8 mouse cellular contexts compared by ENCODE assay signal in genomic region chr9:59584871-59585308, GRCm38 (mm10). TPM values are rescaled to one million over a fixed set of nuclear protein-coding genes. Genes with fewer than 3 reads are reported as not detected.
A peak's percentile ranks its signal among the peaks of the same experiment; 100 is the strongest.
DNase-seq lines count a peak whose midpoint lies in the region; ATAC-seq lines count a peak whose summit lies in the region.

No protein-coding gene starts in this region.

- H3K36me3 ChIP-seq in intestine, embryonic 16.5 days (ENCODE audit: control insufficient read depth, insufficient read depth, low read length): no peaks in the 10 kb centered on the region
- no peaks in the 10 kb centered on the region for H3K36me3 ChIP-seq in limb, embryonic 11.5 days (ENCODE audit: control insufficient read depth, insufficient read depth, low read length)
- H3K36me3 ChIP-seq in midbrain, embryonic 13.5 days: no peaks in the 10 kb centered on the region

- 4% methylated on average over 13 of the region's 13 CpGs for WGBS in intestine, embryonic 16.5 days
- WGBS in limb, embryonic 11.5 days: 8% methylated on average over 13 of the region's 13 CpGs
- WGBS in midbrain, embryonic 13.5 days: 5% methylated on average over 13 of the region's 13 CpGs

- intact Hi-C loops in gastrocnemius, postnatal 36 days (cut with DNase I): loop anchor here (2.0 to 10.0 kb wide), 2 partner anchors 18 to 680 kb away; no protein-coding TSS in a partner anchor

- DNase-seq in adrenal gland, adult 8-10 months: peak; percentile 54
- peak; percentile 85 for DNase-seq in embryo, embryonic 11 days
- peak; percentile 29 to 40 for DNase-seq in gastrocnemius, postnatal 36 days
- DNase-seq in limb, embryonic 11.5 days (ENCODE audit: low spot score): peak; percentile 86
- peak; percentile 34 for DNase-seq in skeletal muscle tissue, adult 2 months (ENCODE audit: low read depth, low spot score)

- H3K9me3 ChIP-seq in intestine, embryonic 16.5 days (ENCODE audit: control insufficient read depth, low read length): no peaks in the 10 kb centered on the region
- H3K9me3 ChIP-seq in limb, embryonic 11.5 days (ENCODE audit: control insufficient read depth, low read length): no peaks in the 10 kb centered on the region
- no peaks in the 10 kb centered on the region for H3K9me3 ChIP-seq in midbrain, embryonic 13.5 days

- H3K4me1 ChIP-seq in intestine, embryonic 16.5 days (ENCODE audit: control insufficient read depth, insufficient read depth, low read length): 0 out of 2 replicates have a peak, but pooled peaks cover 4% of the 10 kb centered on the region
- H3K4me1 ChIP-seq in limb, embryonic 11.5 days (ENCODE audit: control insufficient read depth, insufficient read depth, low read length): no peaks in the 10 kb centered on the region
- peaks cover 49% of the 10 kb centered on the region for H3K4me1 ChIP-seq in midbrain, embryonic 13.5 days (replicated peaks)

- H3K9ac ChIP-seq in intestine, embryonic 16.5 days (ENCODE audit: low read depth, low read length): no peak overlapping the region
- H3K9ac ChIP-seq in limb, embryonic 11.5 days (ENCODE audit: low read length): peak overlapping the region; percentile 59
- H3K9ac ChIP-seq in midbrain, embryonic 13.5 days (replicated peaks): no peak overlapping the region

- no peak overlapping the region for H3K27ac ChIP-seq in intestine, embryonic 16.5 days (ENCODE audit: low read length)
- no peak overlapping the region for H3K27ac ChIP-seq in limb, embryonic 11.5 days (replicated peaks; ENCODE audit: low read depth, low read length)
- H3K27ac ChIP-seq in midbrain, embryonic 13.5 days: no peak overlapping the region

- peak; percentile 73 for ATAC-seq in intestine, embryonic 16.5 days
- ATAC-seq in limb, embryonic 11.5 days (ENCODE audit: insufficient number of reproducible peaks, low FRiP score, low TSS enrichment, low read depth): no peak
- peak; percentile 43 for ATAC-seq in midbrain, embryonic 13.5 days
- ATAC-seq in erythroid progenitor cell, adult 5-6 weeks (replicated peaks; ENCODE audit: low FRiP score, poor library complexity, severe bottlenecking): no peak

- H3K4me3 ChIP-seq in intestine, embryonic 16.5 days (ENCODE audit: low read length): peak overlapping the region; percentile 38
- peak overlapping the region; percentile 24 for H3K4me3 ChIP-seq in limb, embryonic 11.5 days (ENCODE audit: low read depth, low read length)
- H3K4me3 ChIP-seq in midbrain, embryonic 13.5 days (replicated peaks): no peak overlapping the region

- H3K4me2 ChIP-seq in intestine, embryonic 16.5 days (ENCODE audit: low read depth, low read length): peak overlapping the region; percentile 59
- peak overlapping the region; percentile 41 for H3K4me2 ChIP-seq in limb, embryonic 11.5 days (ENCODE audit: low read depth, severe bottlenecking)
- peak overlapping the region; percentile 32 for H3K4me2 ChIP-seq in midbrain, embryonic 13.5 days (replicated peaks)

- no peaks in the 10 kb centered on the region for H3K27me3 ChIP-seq in intestine, embryonic 16.5 days (replicated peaks; ENCODE audit: control insufficient read depth, insufficient read depth, low read length)
- no peaks in the 10 kb centered on the region for H3K27me3 ChIP-seq in limb, embryonic 11.5 days (ENCODE audit: control insufficient read depth, insufficient read depth, low read length)
- H3K27me3 ChIP-seq in midbrain, embryonic 13.5 days: peaks cover 41% of the 10 kb centered on the region

RNA-seq across cellular contexts. Expression of gene Celf6, which starts 7.2 kb away (rescaled TPM):
- total RNA-seq in adrenal gland, adult 8-10 months (2022): 10 to 100 TPM in 2 of 4 experiments, 1 to 10 TPM in 2; 5.8 to 16.0 (median 9.7) TPM
- total RNA-seq in gastrocnemius, postnatal 36 days (2021): not detected
- polyA plus RNA-seq in intestine, embryonic 16.5 days (2015; fragmentation: Nextera tagmentation; extraction: Ambion mirVana): 2.9 TPM in 2 replicates
- polyA plus RNA-seq in limb, embryonic 11.5 days (2014; fragmentation: Nextera tagmentation; extraction: Ambion mirVana): not detected in 2 replicates
- polyA plus RNA-seq in midbrain, embryonic 13.5 days (2015; fragmentation: Nextera tagmentation; extraction: Ambion mirVana): 37.3 and 46.4 TPM in 2 replicates
- total RNA-seq in erythroid progenitor cell, adult 5-6 weeks (2015; ENCODE audit: low replicate concordance): not detected in 2 replicates
- total RNA-seq in erythroid progenitor cell, adult 5-6 weeks (2017; ENCODE audit: low replicate concordance): not detected in 2 replicates

RNA-seq across cellular contexts. Expression of gene Parp6, which starts 32.2 kb away (rescaled TPM):
- 10 to 100 TPM; 25.3 to 39.9 (median 33.0) TPM for total RNA-seq in adrenal gland, adult 8-10 months (2022)
- total RNA-seq in gastrocnemius, postnatal 36 days (2021): 10 to 100 TPM; 17.3 to 21.9 TPM
- 20.2 and 22.2 TPM in 2 replicates for polyA plus RNA-seq in intestine, embryonic 16.5 days (2015; fragmentation: Nextera tagmentation; extraction: Ambion mirVana)
- polyA plus RNA-seq in limb, embryonic 11.5 days (2014; fragmentation: Nextera tagmentation; extraction: Ambion mirVana): 28.2 and 29.7 TPM in 2 replicates
- polyA plus RNA-seq in midbrain, embryonic 13.5 days (2015; fragmentation: Nextera tagmentation; extraction: Ambion mirVana): 186 and 195 TPM in 2 replicates
- 15.1 and 18.0 TPM in 2 replicates for total RNA-seq in erythroid progenitor cell, adult 5-6 weeks (2015; ENCODE audit: low replicate concordance)
- total RNA-seq in erythroid progenitor cell, adult 5-6 weeks (2017; ENCODE audit: low replicate concordance): 0.90 and 3.3 TPM in 2 replicates

RNA-seq across cellular contexts. Expression of gene Tmem202, which starts 45.2 kb away (rescaled TPM):
- total RNA-seq in adrenal gland, adult 8-10 months (2022): 1 to 10 TPM; 1.5 to 3.9 (median 3.5) TPM
- under 1 TPM; 0.22 to 0.46 TPM for total RNA-seq in gastrocnemius, postnatal 36 days (2021)
- polyA plus RNA-seq in intestine, embryonic 16.5 days (2015; fragmentation: Nextera tagmentation; extraction: Ambion mirVana): 0.50 and 0.60 TPM in 2 replicates
- 0.13 and 0.28 TPM in 2 replicates for polyA plus RNA-seq in limb, embryonic 11.5 days (2014; fragmentation: Nextera tagmentation; extraction: Ambion mirVana)
- polyA plus RNA-seq in midbrain, embryonic 13.5 days (2015; fragmentation: Nextera tagmentation; extraction: Ambion mirVana): 0.55 and 0.74 TPM in 2 replicates
- 3.6 TPM in 1 of 2 replicates, not detected in the other for total RNA-seq in erythroid progenitor cell, adult 5-6 weeks (2015; ENCODE audit: low replicate concordance)
- not detected in 2 replicates for total RNA-seq in erythroid progenitor cell, adult 5-6 weeks (2017; ENCODE audit: low replicate concordance)

RNA-seq across cellular contexts. Expression of gene Hexa, which starts 45.5 kb away (rescaled TPM):
- total RNA-seq in adrenal gland, adult 8-10 months (2022): 100 to 1,000 TPM; 125 to 176 (median 142) TPM
- 10 to 100 TPM; 22.6 to 23.6 TPM for total RNA-seq in gastrocnemius, postnatal 36 days (2021)
- polyA plus RNA-seq in intestine, embryonic 16.5 days (2015; fragmentation: Nextera tagmentation; extraction: Ambion mirVana): 179 and 228 TPM in 2 replicates
- 47.1 and 49.5 TPM in 2 replicates for polyA plus RNA-seq in limb, embryonic 11.5 days (2014; fragmentation: Nextera tagmentation; extraction: Ambion mirVana)
- polyA plus RNA-seq in midbrain, embryonic 13.5 days (2015; fragmentation: Nextera tagmentation; extraction: Ambion mirVana): 49.9 and 50.6 TPM in 2 replicates
- 19.7 and 23.4 TPM in 2 replicates for total RNA-seq in erythroid progenitor cell, adult 5-6 weeks (2015; ENCODE audit: low replicate concordance)
- 24.5 and 28.0 TPM in 2 replicates for total RNA-seq in erythroid progenitor cell, adult 5-6 weeks (2017; ENCODE audit: low replicate concordance)

Comparison
In these comparisons a context has a peak if more than half of its experiments do, and no peak if none do; other contexts are left out.
1. DNase-seq: peak in every context shown above with its lines; median percentile 86 in limb, embryonic 11.5 days; 85 in embryo, embryonic 11 days; 54 in adrenal gland, adult 8-10 months; 34 in gastrocnemius, postnatal 36 days; 34 in skeletal muscle tissue, adult 2 months.
2. ATAC-seq: peak in intestine, embryonic 16.5 days (single experiment) and midbrain, embryonic 13.5 days (single experiment); none in limb, embryonic 11.5 days (single experiment) and erythroid progenitor cell, adult 5-6 weeks (single experiment).
3. RNA of gene Celf6, which starts 7.2 kb away (total RNA-seq): 5.8 to 16.0 TPM in adrenal gland, adult 8-10 months; not detected in gastrocnemius, postnatal 36 days and not detected in erythroid progenitor cell, adult 5-6 weeks; every median in the first group is over 4 times any median in the second.
4. Peak in every context shown above with its lines, with median percentiles within 50 percentile points of each other: H3K4me2 ChIP-seq.